Mouse (Mus musculus): ENCODE results near the gene Tead3.

GRCm38 (mm10) chr17:28344050-28344607, 6.5 kb downstream of the Tead3 start:
- TF ChIP-seq CTCF (conservative IDR thresholded peaks at IDR 0.05; ENCODE audit: insufficient read depth, insufficient read length, low read depth, low read length) (no peak), POLR2A (IDR thresholded peaks at IDR 0.05; ENCODE audit: low read depth, low read length) (no peak)
